ENCODE assay signal across 12 mouse cellular contexts in the genomic region with DNA sequence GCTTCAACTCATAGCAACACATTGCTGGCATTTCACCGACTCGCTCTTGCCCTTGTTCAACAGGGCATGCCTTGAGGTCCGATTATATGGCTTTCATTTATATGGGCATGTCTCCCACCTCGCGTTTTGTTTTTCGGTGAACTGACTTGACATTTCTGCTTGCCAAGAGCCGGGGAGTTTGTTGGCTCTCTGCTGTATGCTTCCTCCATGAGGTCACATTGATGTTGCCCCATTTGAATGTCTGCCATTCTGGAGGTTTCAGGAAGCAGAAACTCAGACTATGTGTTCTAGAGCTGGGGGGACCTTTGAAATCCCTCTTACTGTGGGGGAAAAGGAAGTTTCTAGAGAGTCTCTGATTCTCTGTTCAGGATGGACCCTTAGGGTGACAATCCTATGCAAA.
"Had no signal": no experiment of that assay in that cellular context is flagged by ENCODE, and none has a peak within 500 bp of the region (broad histone marks: within the 10 kb centered on the region; RNA-seq: fewer than 3 reads in every experiment).

No protein-coding gene starts in this region.

- H3K4me2 ChIP-seq: limb, embryonic 15.5 days; midbrain, embryonic 13.5 days; neural tube, embryonic 12.5 days had no signal

- H3K4me3 ChIP-seq: limb, embryonic 15.5 days; midbrain, embryonic 13.5 days; neural tube, embryonic 12.5 days had no signal

- H3K9me3 ChIP-seq: limb, embryonic 15.5 days; midbrain, embryonic 13.5 days; neural tube, embryonic 12.5 days had no signal

- DNase-seq: kidney, adult 8-10 months; kidney, postnatal 25 days; layer of hippocampus, adult 9-11 months; layer of hippocampus, postnatal 36 days; lung, adult 18-20 months; lung, postnatal 4 days; thymus, adult 18-20 months; thymus, postnatal 14 days had no signal

- ATAC-seq: midbrain, embryonic 13.5 days had no signal

- H3K27ac ChIP-seq: limb, embryonic 15.5 days; liver, embryonic 14.5 days; midbrain, embryonic 13.5 days; neural tube, embryonic 12.5 days had no signal

- H3K9ac ChIP-seq: limb, embryonic 15.5 days; liver, embryonic 14.5 days; midbrain, embryonic 13.5 days; neural tube, embryonic 12.5 days had no signal

- H3K4me1 ChIP-seq: neural tube, embryonic 12.5 days had no signal

- H3K27me3 ChIP-seq: limb, embryonic 15.5 days; midbrain, embryonic 13.5 days; neural tube, embryonic 12.5 days had no signal

- H3K36me3 ChIP-seq: limb, embryonic 15.5 days; midbrain, embryonic 13.5 days; neural tube, embryonic 12.5 days had no signal
